Mouse (Mus musculus): ENCODE results near the gene Rora. TPM values are rescaled to one million over a fixed set of nuclear protein-coding genes. Genes with fewer than 3 reads are reported as not detected.
A peak's percentile ranks its signal among the peaks of the same experiment; 100 is the strongest.

The Rora gene
- total RNA-seq, 2 experiments from 2014 or later, result 0.17 TPM; not detected in 1

- no peak for ATAC-seq (replicated peaks; ENCODE audit: low FRiP score, poor library complexity, severe bottlenecking)
These were observed 33.8 kb downstream of the Rora start for GRCm38 (mm10) chr9:68687251-68687874.

GRCm38 (mm10) chr9:68688151-68688550 is 34.6 kb downstream of the Rora start:
- no peak for ATAC-seq (replicated peaks; ENCODE audit: low FRiP score, poor library complexity, severe bottlenecking)

GRCm38 (mm10) chr9:68689351-68689750 is 35.8 kb downstream of the Rora start:
- ATAC-seq (replicated peaks; ENCODE audit: low FRiP score, poor library complexity, severe bottlenecking), result 0 out of 2 replicates have a peak, but pooled peaks have one; percentile 55

GRCm38 (mm10) chr9:68694889-68695495 is 41.4 kb downstream of the Rora start:
- ATAC-seq (replicated peaks; ENCODE audit: low FRiP score, poor library complexity, severe bottlenecking), result no peak

GRCm38 (mm10) chr9:68695496-68695969 is 41.9 kb downstream of the Rora start:
- ATAC-seq (replicated peaks; ENCODE audit: low FRiP score, poor library complexity, severe bottlenecking), result no peak

GRCm38 (mm10) chr9:68696425-68696956 is 42.9 kb downstream of the Rora start:
- ATAC-seq (replicated peaks; ENCODE audit: low FRiP score, poor library complexity, severe bottlenecking), result no peak

- no peak for ATAC-seq (replicated peaks; ENCODE audit: low FRiP score, poor library complexity, severe bottlenecking)
These were observed 45.8 kb downstream of the Rora start for GRCm38 (mm10) chr9:68699341-68699740.

GRCm38 (mm10) chr9:68699856-68700255 is 46.3 kb downstream of the Rora start:
- ATAC-seq (replicated peaks; ENCODE audit: low FRiP score, poor library complexity, severe bottlenecking), result no peak

GRCm38 (mm10) chr9:68707636-68708035 is 54.0 kb downstream of the Rora start:
- no peak for ATAC-seq (replicated peaks; ENCODE audit: low FRiP score, poor library complexity, severe bottlenecking)

GRCm38 (mm10) chr9:68709232-68709631 is 55.6 kb downstream of the Rora start:
- ATAC-seq (replicated peaks; ENCODE audit: low FRiP score, poor library complexity, severe bottlenecking), result no peak

- no peak for ATAC-seq (replicated peaks; ENCODE audit: low FRiP score, poor library complexity, severe bottlenecking)
These were observed 57.5 kb downstream of the Rora start for GRCm38 (mm10) chr9:68710893-68711654.

GRCm38 (mm10) chr9:68716961-68717360 is 63.4 kb downstream of the Rora start:
- ATAC-seq (replicated peaks; ENCODE audit: low FRiP score, poor library complexity, severe bottlenecking), result no peak

GRCm38 (mm10) chr9:68718427-68718826 is 64.8 kb downstream of the Rora start:
- ATAC-seq (replicated peaks; ENCODE audit: low FRiP score, poor library complexity, severe bottlenecking), result no peak

- no peak for ATAC-seq (replicated peaks; ENCODE audit: low FRiP score, poor library complexity, severe bottlenecking)
These were observed 65.7 kb downstream of the Rora start for GRCm38 (mm10) chr9:68719286-68719685.

GRCm38 (mm10) chr9:68724636-68725285 is 71.2 kb downstream of the Rora start:
- ATAC-seq (replicated peaks; ENCODE audit: low FRiP score, poor library complexity, severe bottlenecking), result no peak

GRCm38 (mm10) chr9:68727166-68727855 is 73.7 kb downstream of the Rora start:
- no peak for ATAC-seq (replicated peaks; ENCODE audit: low FRiP score, poor library complexity, severe bottlenecking)

- ATAC-seq (replicated peaks; ENCODE audit: low FRiP score, poor library complexity, severe bottlenecking), result no peak
These were observed 77.9 kb downstream of the Rora start for GRCm38 (mm10) chr9:68731438-68731837.

GRCm38 (mm10) chr9:68732929-68733328 is 79.3 kb downstream of the Rora start:
- ATAC-seq (replicated peaks; ENCODE audit: low FRiP score, poor library complexity, severe bottlenecking), result no peak

- no peak for ATAC-seq (replicated peaks; ENCODE audit: low FRiP score, poor library complexity, severe bottlenecking)
These were observed 82.3 kb downstream of the Rora start for GRCm38 (mm10) chr9:68735886-68736285.
